Mouse (Mus musculus) lung, postnatal 36 days (tissue): ENCODE measurements around the gene Chst2.

Source experiments
- DNase-seq: peaks from one replicate; pipeline ENCODE4 v3.0.0; 2022; ENCODE audit warnings: mixed read lengths

The Chst2 gene

GRCm38 (mm10) chr9:95406571-95407561 is at the start of gene Chst2:
Gene Chst2 (minus strand): TSS chr9:95406722.
- DNase-seq = peak; percentile 77

GRCm38 (mm10) chr9:95451931-95452330 is 45.4 kb upstream of the Chst2 start:
- no peak for DNase-seq

GRCm38 (mm10) chr9:95450586-95450985 is 44.1 kb upstream of the Chst2 start:
- no peak for DNase-seq

GRCm38 (mm10) chr9:95442321-95442731 is 35.8 kb upstream of the Chst2 start:
- peak; percentile 7 for DNase-seq

- DNase-seq = no peak
Measured at GRCm38 (mm10) chr9:95437883-95438282, 31.4 kb upstream of the Chst2 start.

- DNase-seq = no peak
Measured at GRCm38 (mm10) chr9:95436294-95436613, 29.7 kb upstream of the Chst2 start.

GRCm38 (mm10) chr9:95435506-95436293 is 29.2 kb upstream of the Chst2 start:
- DNase-seq = no peak

GRCm38 (mm10) chr9:95428277-95428676 is 21.8 kb upstream of the Chst2 start:
- DNase-seq = no peak

- no peak for DNase-seq
Measured at GRCm38 (mm10) chr9:95413911-95414310, 7.4 kb upstream of the Chst2 start.

GRCm38 (mm10) chr9:95412047-95412446 is 5.5 kb upstream of the Chst2 start:
- DNase-seq = no peak

- peak; percentile 25 for DNase-seq
Measured at GRCm38 (mm10) chr9:95407586-95408220, 1.2 kb upstream of the Chst2 start.

GRCm38 (mm10) chr9:95405946-95406570 is 464 bp downstream of the Chst2 start:
- DNase-seq = peak; percentile 11

- DNase-seq = peak; percentile 76
Measured at GRCm38 (mm10) chr9:95405511-95405945, 994 bp downstream of the Chst2 start.

GRCm38 (mm10) chr9:95404811-95405465 is 1.6 kb downstream of the Chst2 start:
- peak; percentile 2 for DNase-seq

- no peak for DNase-seq
Measured at GRCm38 (mm10) chr9:95401686-95402085, 4.8 kb downstream of the Chst2 start.

GRCm38 (mm10) chr9:95392011-95392410 is 14.5 kb downstream of the Chst2 start:
- no peak for DNase-seq

- DNase-seq = no peak
Measured at GRCm38 (mm10) chr9:95389956-95390355, 16.6 kb downstream of the Chst2 start.

- no peak for DNase-seq
Measured at GRCm38 (mm10) chr9:95387881-95388380, 18.6 kb downstream of the Chst2 start.

GRCm38 (mm10) chr9:95375966-95376365 is 30.6 kb downstream of the Chst2 start:
- DNase-seq = no peak

GRCm38 (mm10) chr9:95375336-95375735 is 31.2 kb downstream of the Chst2 start:
- DNase-seq = peak; percentile 23

- DNase-seq = no peak
Measured at GRCm38 (mm10) chr9:95373741-95374140, 32.8 kb downstream of the Chst2 start.

GRCm38 (mm10) chr9:95365882-95366281 is 40.6 kb downstream of the Chst2 start:
- DNase-seq = no peak
